Mouse (Mus musculus) embryonic facial prominence, embryonic 14.5 days (tissue): Measurements from ENCODE around the gene Vash1. TPM values are rescaled to one million over a fixed set of nuclear protein-coding genes. Genes with fewer than 3 reads are reported as not detected.

Source experiments
- ATAC-seq: fragments of 200-750 bp; cut with Nextera tagmentation; 2 replicates; pipeline ENCODE4 v1.8.0; 2017; ENCODE audit warnings: low read depth, moderate number of reproducible peaks, moderate TSS enrichment
- DNase-seq: peaks from one replicate; pipeline ENCODE4 v3.0.0-alpha.2; 2015; ENCODE audit warnings: low spot score
- H3K27ac ChIP-seq: fragments of 300-500 bp; sonication (generic); replicated peaks from 2 replicates; pipeline ENCODE4 v1.5.1; 2014; ENCODE audit warnings: low read depth, mild to moderate bottlenecking, low read length, moderate library complexity
- H3K27me3 ChIP-seq: fragments of 300-500 bp; sonication (generic); replicated peaks from 2 replicates; pipeline ENCODE4 v1.6.1; 2014; ENCODE audit warnings: low read length; ENCODE audit not compliant: control insufficient read depth, insufficient read depth
- H3K36me3 ChIP-seq: fragments of 300-500 bp; sonication (generic); 2 replicates; pipeline ENCODE4 v1.6.1; 2014; ENCODE audit warnings: low read length, mixed read lengths; ENCODE audit not compliant: control insufficient read depth, insufficient read depth
- H3K4me1 ChIP-seq: fragments of 300-500 bp; sonication (generic); 2 replicates; pipeline ENCODE4 v1.6.1; 2014; ENCODE audit warnings: antibody characterized with exemption, low read length; ENCODE audit not compliant: control insufficient read depth, insufficient read depth
- H3K4me2 ChIP-seq: fragments of 300-500 bp; sonication (generic); 2 replicates; pipeline ENCODE4 v1.6.1; 2014; ENCODE audit warnings: low read depth, mild to moderate bottlenecking, low read length, moderate library complexity, mixed read lengths
- H3K4me3 ChIP-seq: fragments of 300-500 bp; sonication (generic); 2 replicates; pipeline ENCODE4 v1.5.1; 2014; ENCODE audit warnings: low read depth, mild to moderate bottlenecking, low read length
- H3K9ac ChIP-seq: fragments of 300-500 bp; sonication (generic); 2 replicates; pipeline ENCODE4 v1.6.1; 2014; ENCODE audit warnings: low read depth, mild to moderate bottlenecking, low read length, moderate library complexity, mixed read lengths
- H3K9me3 ChIP-seq: fragments of 300-500 bp; sonication (generic); 2 replicates; pipeline ENCODE4 v1.6.1; 2016; ENCODE audit warnings: low read length; ENCODE audit not compliant: control insufficient read depth
- WGBS: fragments of 180-500 bp; shearing (Covaris S2); extraction: QIAGEN DNeasy Blood & Tissue Kit; methylation state at CpG from one replicate; pipeline ENCODE4 v1.1.7; 2014; 5-methylcytosine and 5-hydroxymethylcytosine counted together
- polyA plus RNA-seq: library from polyadenylated mRNA; unstranded; fragments of >200 nt; fragmentation: Nextera tagmentation; extraction: Ambion mirVana; gene quantifications from 2 replicates; pipeline ENCODE4 v1.2.1, GENCODE M21; 2014

The Vash1 gene
- polyA plus RNA-seq, 1 experiment from 2014 or later, result 11.0 TPM

DNA sequence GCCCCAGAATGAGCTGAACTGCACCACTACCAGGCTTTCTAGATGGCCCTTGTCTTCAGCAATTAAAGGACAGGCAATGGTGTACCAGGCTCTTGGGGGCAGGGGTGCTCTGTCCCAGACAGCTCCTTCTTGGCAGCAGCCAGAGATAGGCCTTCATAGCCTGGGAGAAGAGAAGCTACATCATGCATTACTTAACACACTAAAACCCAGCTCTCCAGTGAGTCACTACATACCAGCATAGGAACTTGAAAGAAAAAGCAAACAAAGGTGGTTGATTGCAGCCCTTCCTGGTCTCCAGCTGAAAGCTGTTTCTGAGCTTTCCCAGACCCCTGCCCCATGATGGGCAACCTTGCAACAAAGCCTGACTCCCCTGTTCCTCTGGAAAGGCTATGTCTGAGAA, 20.0 kb downstream of the Vash1 start:
- no peak overlapping the region for H3K27ac ChIP-seq
- ATAC-seq, result no peak
- DNase-seq, result no peak
- no peak overlapping the region for H3K4me2 ChIP-seq
- H3K9me3 ChIP-seq, result no peaks in the 10 kb centered on the region
- H3K9ac ChIP-seq, result no peak overlapping the region
- H3K4me3 ChIP-seq, result no peak overlapping the region
- H3K4me1 ChIP-seq, result peaks cover 5% of the 10 kb centered on the region; the same call in 1 of the 2 replicates
- no peaks in the 10 kb centered on the region for H3K27me3 ChIP-seq
- peaks cover 10% of the 10 kb centered on the region; the same call in 1 of the 2 replicates for H3K36me3 ChIP-seq

DNA sequence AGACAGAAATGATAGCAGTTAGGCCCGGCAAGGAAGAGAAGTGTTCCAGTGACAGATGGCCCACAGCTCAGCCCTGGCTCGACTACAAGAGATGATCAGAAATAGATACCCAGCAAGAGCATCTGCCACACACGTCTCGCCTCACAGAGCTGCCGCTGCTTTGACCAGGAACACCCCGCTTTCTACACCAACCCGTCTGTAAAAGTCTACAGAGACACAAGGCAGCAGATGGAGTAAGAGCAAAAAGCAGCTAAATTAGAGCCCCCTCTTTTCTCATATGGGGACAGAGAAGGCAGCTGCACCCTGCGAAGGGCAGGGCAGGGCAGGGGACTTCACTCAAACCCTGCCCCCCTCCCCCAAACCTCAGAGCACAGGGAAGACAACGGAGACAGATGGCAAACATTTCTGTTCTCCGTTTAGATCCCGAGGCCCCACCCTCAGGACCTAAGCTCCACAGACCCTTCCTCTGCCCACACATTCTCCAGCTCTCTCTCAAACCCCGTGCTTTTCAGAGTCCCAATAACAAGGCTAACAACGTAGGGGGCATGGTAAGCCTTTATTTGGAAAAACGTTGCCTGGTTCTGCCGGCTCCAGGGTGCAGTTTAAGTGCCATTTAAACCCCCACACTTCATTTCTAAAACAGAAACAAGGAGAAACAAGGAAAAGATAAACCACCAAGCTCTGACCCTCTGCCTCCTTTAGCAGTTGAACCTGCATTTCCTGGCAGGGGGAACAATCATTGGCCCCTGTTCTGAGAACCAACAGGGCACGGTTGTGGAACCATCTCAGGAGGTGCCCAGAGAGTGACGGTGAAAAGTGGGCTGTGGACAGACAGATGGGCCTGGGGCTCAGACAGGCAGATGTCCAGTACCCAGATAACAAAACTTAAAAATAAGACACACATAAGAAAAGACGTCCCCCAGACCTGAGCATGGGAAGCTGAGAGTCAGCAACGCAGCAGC, 21.7 kb downstream of the Vash1 start:
- H3K4me3 ChIP-seq, result no peak overlapping the region
- WGBS, result 30% methylated on average over 19 of the region's 19 CpGs
- ATAC-seq (peak; percentile 58), DNase-seq (no peak)
- H3K9ac ChIP-seq, result no peak overlapping the region
- peak overlapping the region; percentile 55; the same call in 1 of the 2 replicates for H3K27ac ChIP-seq
- peaks cover 14% of the 10 kb centered on the region; the same call in 1 of the 2 replicates for H3K36me3 ChIP-seq
- H3K4me1 ChIP-seq, result peaks cover 5% of the 10 kb centered on the region; the same call in 1 of the 2 replicates
- no peaks in the 10 kb centered on the region for H3K9me3 ChIP-seq
- no peak overlapping the region for H3K4me2 ChIP-seq
- H3K27me3 ChIP-seq, result no peaks in the 10 kb centered on the region

DNA sequence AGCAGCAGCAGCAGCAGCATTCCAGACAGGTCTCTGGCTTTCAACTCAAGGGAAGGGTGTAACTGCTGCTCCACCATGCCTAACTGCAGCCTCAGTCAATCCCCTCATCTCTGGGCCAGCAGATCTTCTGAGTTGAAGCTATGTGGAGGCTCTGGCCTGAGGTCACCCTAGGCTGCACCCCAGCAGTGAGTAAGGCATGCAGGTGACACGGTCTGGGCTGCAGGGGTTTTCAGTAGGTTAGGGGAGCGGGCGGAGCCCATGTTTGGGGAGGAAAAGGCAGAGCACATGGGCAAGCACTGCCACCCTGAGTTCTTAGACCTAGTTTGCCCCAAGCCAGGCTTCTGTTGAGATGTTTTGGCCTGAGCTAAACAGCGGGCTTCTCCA, 22.4 kb downstream of the Vash1 start:
- no peak overlapping the region for H3K9ac ChIP-seq
- H3K4me2 ChIP-seq, result no peak overlapping the region
- ATAC-seq, result no peak
- H3K9me3 ChIP-seq, result no peaks in the 10 kb centered on the region
- H3K4me3 ChIP-seq, result no peak overlapping the region
- H3K27me3 ChIP-seq, result no peaks in the 10 kb centered on the region
- H3K36me3 ChIP-seq, result peaks cover 14% of the 10 kb centered on the region; the same call in 1 of the 2 replicates
- 63% methylated on average over 4 of the region's 4 CpGs for WGBS
- H3K27ac ChIP-seq, result no peak overlapping the region
- H3K4me1 ChIP-seq, result peaks cover 5% of the 10 kb centered on the region; the same call in 1 of the 2 replicates
- no peak for DNase-seq

DNA sequence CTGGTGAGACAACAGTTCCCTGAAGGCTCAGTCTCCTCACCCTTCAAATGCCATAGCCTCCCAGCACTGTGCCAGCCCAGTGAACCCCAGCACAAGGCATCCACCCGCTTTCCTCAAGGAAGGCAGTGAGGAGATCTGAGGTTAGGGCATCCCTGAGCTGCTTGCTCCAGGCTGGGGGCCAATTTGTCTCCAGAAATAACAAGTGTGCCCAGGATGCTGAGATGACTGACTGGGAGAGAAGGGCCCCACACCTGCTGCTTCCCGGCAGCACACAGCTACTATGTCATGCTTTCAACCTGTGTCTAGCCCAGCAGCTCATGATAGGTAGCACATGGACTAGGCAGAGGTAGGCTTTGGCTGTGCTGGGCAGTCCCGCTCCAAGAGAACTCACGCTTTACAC, 23.0 kb downstream of the Vash1 start:
- WGBS, result 78% methylated on average over 4 of the region's 4 CpGs

DNA sequence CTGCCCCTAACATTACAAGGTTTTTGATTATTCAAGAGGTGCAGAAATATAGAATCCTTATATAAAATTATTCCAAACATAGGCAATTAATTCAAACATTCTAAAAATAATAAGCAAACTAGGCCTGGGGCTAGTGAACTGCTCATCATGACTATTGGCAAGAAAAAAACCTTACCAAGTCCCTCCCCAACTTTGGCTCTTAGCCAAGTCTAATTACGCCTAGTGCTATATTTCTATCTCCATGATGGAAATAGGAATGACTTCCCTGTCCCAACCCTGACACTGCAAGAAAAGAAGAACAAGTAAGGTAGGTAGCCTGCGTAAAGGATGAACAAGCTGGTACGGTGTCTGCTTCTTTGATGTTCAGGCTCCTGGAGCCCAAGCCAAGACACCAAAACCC, 24.2 kb downstream of the Vash1 start:
- ATAC-seq, result no peak

More for the DNA sequence above, 23.0 kb downstream of the Vash1 start:
- no peak for DNase-seq
- no peak overlapping the region for H3K27ac ChIP-seq
- H3K9me3 ChIP-seq, result no peaks in the 10 kb centered on the region
- H3K9ac ChIP-seq, result no peak overlapping the region
- no peaks in the 10 kb centered on the region for H3K27me3 ChIP-seq
- peaks cover 5% of the 10 kb centered on the region; the same call in 1 of the 2 replicates for H3K4me1 ChIP-seq
- ATAC-seq, result no peak
- H3K36me3 ChIP-seq, result peaks cover 14% of the 10 kb centered on the region; the same call in 1 of the 2 replicates
- no peak overlapping the region for H3K4me3 ChIP-seq
- H3K4me2 ChIP-seq, result no peak overlapping the region

DNA sequence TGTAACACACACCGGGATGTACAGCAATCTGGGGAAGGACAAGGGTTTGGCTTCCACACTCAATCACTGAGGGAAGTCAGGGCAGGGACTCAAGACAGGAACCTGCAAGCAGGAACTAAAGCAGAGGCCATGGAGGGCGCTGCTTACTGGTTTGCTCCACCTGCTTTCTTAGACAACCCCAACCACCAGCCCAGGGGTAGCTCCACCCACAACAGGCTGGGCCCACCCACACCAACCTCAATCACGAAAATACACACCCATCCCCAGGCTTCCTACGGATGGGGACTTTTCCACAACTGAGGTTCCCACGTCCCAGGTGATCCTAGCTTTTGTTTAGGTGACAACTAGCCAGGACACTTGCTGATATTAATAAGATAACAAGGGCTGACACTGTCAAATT, 27.3 kb downstream of the Vash1 start:
- 87% methylated on average over 5 of the region's 5 CpGs for WGBS

More for the DNA sequence above, 24.2 kb downstream of the Vash1 start:
- no peaks in the 10 kb centered on the region for H3K9me3 ChIP-seq
- no peak overlapping the region for H3K4me3 ChIP-seq
- H3K9ac ChIP-seq, result no peak overlapping the region
- WGBS, result 89% methylated on average over 3 of the region's 3 CpGs
- no peak overlapping the region for H3K27ac ChIP-seq
- H3K4me2 ChIP-seq, result no peak overlapping the region
- H3K4me1 ChIP-seq, result peaks cover 5% of the 10 kb centered on the region; the same call in 1 of the 2 replicates
- DNase-seq, result no peak
- H3K27me3 ChIP-seq, result no peaks in the 10 kb centered on the region
- peaks cover 14% of the 10 kb centered on the region; the same call in 1 of the 2 replicates for H3K36me3 ChIP-seq

DNA sequence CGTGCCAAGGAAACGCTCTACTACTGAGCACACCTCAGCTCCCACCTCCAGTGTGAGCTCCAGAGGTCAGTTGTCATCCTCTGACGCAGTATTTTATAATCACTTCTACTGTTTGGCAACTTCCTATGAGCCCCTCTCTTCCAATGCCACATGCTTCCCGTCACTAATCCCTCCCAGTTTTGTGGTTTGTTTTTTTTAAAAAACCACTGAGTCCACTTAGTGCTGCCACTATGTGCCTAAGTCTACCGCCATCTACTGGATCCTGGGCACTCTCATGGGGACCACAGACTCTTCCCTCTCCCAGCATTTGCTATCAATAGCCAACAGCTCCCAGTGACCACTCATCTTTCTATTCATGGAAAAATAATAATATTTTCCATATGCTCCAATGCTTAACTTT, 35.5 kb downstream of the Vash1 start:
- 61% methylated on average over 5 of the region's 5 CpGs for WGBS
- H3K36me3 ChIP-seq, result peaks cover 8% of the 10 kb centered on the region; the same call in 1 of the 2 replicates
- no peaks in the 10 kb centered on the region for H3K27me3 ChIP-seq
- no peaks in the 10 kb centered on the region for H3K4me1 ChIP-seq
- DNase-seq, result peak; percentile 51
- no peak overlapping the region for H3K9ac ChIP-seq
- ATAC-seq, result no peak
- H3K4me3 ChIP-seq, result no peak overlapping the region
- no peak overlapping the region for H3K4me2 ChIP-seq
- no peaks in the 10 kb centered on the region for H3K9me3 ChIP-seq
- H3K27ac ChIP-seq, result no peak overlapping the region

More for the DNA sequence above, 27.3 kb downstream of the Vash1 start:
- Histone ChIP-seq H3K4me3 (no peak overlapping the region), H3K27ac (no peak overlapping the region), H3K4me2 (no peak overlapping the region), H3K36me3 (peaks cover 14% of the 10 kb centered on the region; the same call in 1 of the 2 replicates), H3K27me3 (no peaks in the 10 kb centered on the region), H3K9ac (no peak overlapping the region), H3K4me1 (no peaks in the 10 kb centered on the region), H3K9me3 (no peaks in the 10 kb centered on the region)
- DNase-seq, result no peak
- no peak for ATAC-seq

DNA sequence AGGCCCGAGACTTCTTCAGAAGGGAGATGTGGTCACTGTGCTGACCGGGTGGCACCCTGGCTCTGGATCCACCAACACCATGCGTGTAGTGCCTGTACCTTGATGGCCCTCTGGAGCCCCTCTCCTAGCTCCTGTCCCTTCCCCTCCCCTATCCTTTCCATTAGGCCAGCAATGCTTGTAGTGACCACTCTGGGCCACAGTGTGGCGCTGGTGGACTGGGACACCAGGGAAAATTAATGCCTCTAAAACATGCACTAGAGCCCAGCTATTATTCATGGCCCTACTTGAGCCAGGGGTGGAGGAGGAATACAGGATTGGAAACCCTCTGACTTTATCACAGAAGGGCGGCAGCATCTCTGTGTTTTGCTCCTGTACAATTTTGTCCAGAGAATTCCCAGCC, 36.9 kb downstream of the Vash1 start:
- ATAC-seq, result no peak
- no peak for DNase-seq
- Histone ChIP-seq H3K27ac (no peak overlapping the region), H3K9me3 (no peaks in the 10 kb centered on the region), H3K36me3 (peaks cover 10% of the 10 kb centered on the region; the same call in 1 of the 2 replicates), H3K4me3 (no peak overlapping the region), H3K4me2 (no peak overlapping the region), H3K4me1 (no peaks in the 10 kb centered on the region), H3K9ac (no peak overlapping the region), H3K27me3 (no peaks in the 10 kb centered on the region)
- 58% methylated on average over 5 of the region's 5 CpGs for WGBS
